Mouse (Mus musculus): Measurements from ENCODE around the gene Arid1b. TPM values are rescaled to one million over a fixed set of nuclear protein-coding genes. Genes with fewer than 3 reads are reported as not detected.
"Not testable (repeated sequence)": the region's sequence is repeated elsewhere in the genome, so short reads cannot be mapped to it uniquely, and the experiment has no call there.

Gene Arid1b
- polyA plus RNA-seq, 1 experiment from 2014 or later = 4.8 TPM

- no peak overlapping the region for H3K4me3 ChIP-seq (ENCODE audit: low read depth, low read length)
- no peaks in the 10 kb centered on the region for H3K36me3 ChIP-seq (ENCODE audit: control insufficient read depth, insufficient read depth)
- H3K9ac ChIP-seq (ENCODE audit: low read depth, low read length) = no peak overlapping the region
- no peaks in the 10 kb centered on the region for H3K9me3 ChIP-seq (ENCODE audit: control insufficient read depth)
- no peaks in the 10 kb centered on the region for H3K27me3 ChIP-seq (replicated peaks; ENCODE audit: control insufficient read depth, insufficient read depth, low read length)
- 77% methylated on average over 4 of the region's 4 CpGs for WGBS
- no peak overlapping the region for H3K27ac ChIP-seq (ENCODE audit: low read depth, low read length)
- ATAC-seq = no peak
- H3K4me1 ChIP-seq (replicated peaks; ENCODE audit: control insufficient read depth, insufficient read depth, low read length) = peaks cover 5% of the 10 kb centered on the region; the same call in 1 of the 2 replicates
- TF ChIP-seq CTCF (IDR thresholded peaks at IDR 0.05; ENCODE audit: low read depth) = no peak
- H3K4me2 ChIP-seq (replicated peaks; ENCODE audit: low read depth) = no peak overlapping the region
These were observed 113.4 kb downstream of the Arid1b start for GRCm38 (mm10) chr17:5107501-5107900.

GRCm38 (mm10) chr17:5108022-5108421 is 113.9 kb downstream of the Arid1b start:
- no peak overlapping the region for H3K4me3 ChIP-seq (ENCODE audit: low read depth, low read length)
- H3K9me3 ChIP-seq (ENCODE audit: control insufficient read depth) = no peaks in the 10 kb centered on the region
- no peak overlapping the region for H3K9ac ChIP-seq (ENCODE audit: low read depth, low read length)
- no peak overlapping the region for H3K4me2 ChIP-seq (replicated peaks; ENCODE audit: low read depth)
- peaks cover 5% of the 10 kb centered on the region; the same call in 1 of the 2 replicates for H3K4me1 ChIP-seq (replicated peaks; ENCODE audit: control insufficient read depth, insufficient read depth, low read length)
- WGBS = 64% methylated on average over 1 of the region's 1 CpGs
- no peaks in the 10 kb centered on the region for H3K36me3 ChIP-seq (ENCODE audit: control insufficient read depth, insufficient read depth)
- H3K27me3 ChIP-seq (replicated peaks; ENCODE audit: control insufficient read depth, insufficient read depth, low read length) = no peaks in the 10 kb centered on the region
- TF ChIP-seq CTCF (IDR thresholded peaks at IDR 0.05; ENCODE audit: low read depth) = no peak
- no peak for ATAC-seq
- H3K27ac ChIP-seq (ENCODE audit: low read depth, low read length) = no peak overlapping the region

GRCm38 (mm10) chr17:5108546-5109142 is 114.5 kb downstream of the Arid1b start:
- H3K9me3 ChIP-seq (ENCODE audit: control insufficient read depth) = no peaks in the 10 kb centered on the region
- H3K27me3 ChIP-seq (replicated peaks; ENCODE audit: control insufficient read depth, insufficient read depth, low read length) = no peaks in the 10 kb centered on the region
- ATAC-seq = no peak
- no peak overlapping the region for H3K4me3 ChIP-seq (ENCODE audit: low read depth, low read length)
- H3K36me3 ChIP-seq (ENCODE audit: control insufficient read depth, insufficient read depth) = no peaks in the 10 kb centered on the region
- 61% methylated on average over 2 of the region's 2 CpGs for WGBS
- H3K27ac ChIP-seq (ENCODE audit: low read depth, low read length) = no peak overlapping the region
- H3K4me2 ChIP-seq (replicated peaks; ENCODE audit: low read depth) = no peak overlapping the region
- no peak overlapping the region for H3K9ac ChIP-seq (ENCODE audit: low read depth, low read length)
- TF ChIP-seq CTCF (IDR thresholded peaks at IDR 0.05; ENCODE audit: low read depth) = no peak
- peaks cover 5% of the 10 kb centered on the region; the same call in 1 of the 2 replicates for H3K4me1 ChIP-seq (replicated peaks; ENCODE audit: control insufficient read depth, insufficient read depth, low read length)

GRCm38 (mm10) chr17:5109343-5109742 is 115.2 kb downstream of the Arid1b start:
- Histone ChIP-seq H3K27ac (ENCODE audit: low read depth, low read length) (no peak overlapping the region), H3K36me3 (ENCODE audit: control insufficient read depth, insufficient read depth) (no peaks in the 10 kb centered on the region), H3K27me3 (replicated peaks; ENCODE audit: control insufficient read depth, insufficient read depth, low read length) (no peaks in the 10 kb centered on the region), H3K4me3 (ENCODE audit: low read depth, low read length) (no peak overlapping the region), H3K9ac (ENCODE audit: low read depth, low read length) (no peak overlapping the region), H3K4me1 (replicated peaks; ENCODE audit: control insufficient read depth, insufficient read depth, low read length) (peaks cover 5% of the 10 kb centered on the region; the same call in 1 of the 2 replicates), H3K4me2 (replicated peaks; ENCODE audit: low read depth) (no peak overlapping the region), H3K9me3 (ENCODE audit: control insufficient read depth) (no peaks in the 10 kb centered on the region)
- no peak for TF ChIP-seq CTCF (IDR thresholded peaks at IDR 0.05; ENCODE audit: low read depth)
- no peak for ATAC-seq
- WGBS = 81% methylated on average over 8 of the region's 8 CpGs

GRCm38 (mm10) chr17:5110159-5110558 is 116.0 kb downstream of the Arid1b start:
- no peak for ATAC-seq
- H3K9me3 ChIP-seq (ENCODE audit: control insufficient read depth) = no peaks in the 10 kb centered on the region
- no peak overlapping the region for H3K9ac ChIP-seq (ENCODE audit: low read depth, low read length)
- peaks cover 5% of the 10 kb centered on the region; the same call in 1 of the 2 replicates for H3K4me1 ChIP-seq (replicated peaks; ENCODE audit: control insufficient read depth, insufficient read depth, low read length)
- no peak for TF ChIP-seq CTCF (IDR thresholded peaks at IDR 0.05; ENCODE audit: low read depth)
- H3K27me3 ChIP-seq (replicated peaks; ENCODE audit: control insufficient read depth, insufficient read depth, low read length) = no peaks in the 10 kb centered on the region
- no peak overlapping the region for H3K4me2 ChIP-seq (replicated peaks; ENCODE audit: low read depth)
- 70% methylated on average over 4 of the region's 4 CpGs for WGBS
- H3K36me3 ChIP-seq (ENCODE audit: control insufficient read depth, insufficient read depth) = no peaks in the 10 kb centered on the region
- no peak overlapping the region for H3K4me3 ChIP-seq (ENCODE audit: low read depth, low read length)
- H3K27ac ChIP-seq (ENCODE audit: low read depth, low read length) = no peak overlapping the region

- not testable (repeated sequence) for H3K4me1 ChIP-seq (replicated peaks; ENCODE audit: control insufficient read depth, insufficient read depth, low read length); H3K4me3 ChIP-seq (ENCODE audit: low read depth, low read length); H3K36me3 ChIP-seq (ENCODE audit: control insufficient read depth, insufficient read depth); H3K9ac ChIP-seq (ENCODE audit: low read depth, low read length); H3K27me3 ChIP-seq (replicated peaks; ENCODE audit: control insufficient read depth, insufficient read depth, low read length); H3K27ac ChIP-seq (ENCODE audit: low read depth, low read length); H3K9me3 ChIP-seq (ENCODE audit: control insufficient read depth); ATAC-seq; H3K4me2 ChIP-seq (replicated peaks; ENCODE audit: low read depth)
- WGBS = 90% methylated on average over 5 of the region's 5 CpGs
These were observed 116.8 kb downstream of the Arid1b start for GRCm38 (mm10) chr17:5110981-5111380.

Data from intestine, postnatal 0 days (tissue).